Mouse (Mus musculus): ENCODE results near the gene 5830411N06Rik. TPM values are rescaled to one million over a fixed set of nuclear protein-coding genes. Genes with fewer than 3 reads are reported as not detected.
A peak's percentile ranks its signal among the peaks of the same experiment; 100 is the strongest.

5830411N06Rik gene
- polyA plus RNA-seq, 1 experiment, result 0.11 TPM

- H3K36me3 ChIP-seq (ENCODE audit: control insufficient read depth, insufficient read depth, low read length), result no peaks in the 10 kb centered on the region
- DNase-seq, result no peak
- no peaks in the 10 kb centered on the region for H3K27me3 ChIP-seq (replicated peaks; ENCODE audit: control insufficient read depth, insufficient read depth, low read length)
- H3K4me1 ChIP-seq (ENCODE audit: control insufficient read depth, insufficient read depth, low read length), result no peaks in the 10 kb centered on the region
- no peak within 1 kb of the TSS for H3K4me3 ChIP-seq (ENCODE audit: insufficient read depth, low read depth, low read length)
- WGBS, result 91% methylated on average over 2 of the region's 2 CpGs
- no peak within 1 kb of the TSS for H3K27ac ChIP-seq (ENCODE audit: insufficient read depth, low read depth, low read length)
- TF ChIP-seq POLR2A (IDR thresholded peaks at IDR 0.05; ENCODE audit: low read depth, low read length), result no peak
Measured at GRCm38 (mm10) chr7:140217967-140218366, 29.1 kb upstream of the 5830411N06Rik start, which contains the start of gene Cd163l1. Gene Cd163l1 (plus strand): TSS chr7:140218267.

DNA sequence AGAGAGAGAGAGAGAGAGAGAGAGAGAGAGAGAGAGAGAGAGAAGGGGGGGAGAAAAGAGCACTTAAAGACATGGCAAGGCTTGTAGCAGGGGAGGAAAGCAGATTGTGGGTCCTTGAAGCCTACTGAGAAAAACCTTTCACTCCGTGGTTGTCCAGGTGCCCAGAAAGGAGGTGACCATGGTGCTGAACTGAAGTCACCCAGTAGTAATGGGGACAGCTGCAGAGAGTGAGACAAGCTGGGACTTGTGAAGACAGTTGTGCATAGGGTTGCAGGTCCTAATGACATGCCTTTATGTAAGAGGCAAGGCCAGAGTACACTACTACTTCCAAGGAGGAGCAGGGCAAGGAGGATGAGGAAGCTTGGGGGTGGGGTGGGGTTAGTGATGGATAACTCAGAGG is 27.8 kb upstream of the 5830411N06Rik start:
- no peak for DNase-seq
- no peak for TF ChIP-seq POLR2A (IDR thresholded peaks at IDR 0.05; ENCODE audit: low read depth, low read length)
- no peak for TF ChIP-seq CTCF (conservative IDR thresholded peaks at IDR 0.05; ENCODE audit: insufficient read depth, insufficient read length, low read depth, low read length)
- no peaks in the 10 kb centered on the region for H3K4me1 ChIP-seq (ENCODE audit: control insufficient read depth, insufficient read depth, low read length)
- no peak overlapping the region for H3K4me3 ChIP-seq (ENCODE audit: insufficient read depth, low read depth, low read length)
- H3K27ac ChIP-seq (ENCODE audit: insufficient read depth, low read depth, low read length), result no peak overlapping the region
- no peaks in the 10 kb centered on the region for H3K27me3 ChIP-seq (replicated peaks; ENCODE audit: control insufficient read depth, insufficient read depth, low read length)
- H3K36me3 ChIP-seq (ENCODE audit: control insufficient read depth, insufficient read depth, low read length), result no peaks in the 10 kb centered on the region
- 6% methylated on average over 1 of the region's 1 CpGs for WGBS

GRCm38 (mm10) chr7:140220375-140220774 is 26.7 kb upstream of the 5830411N06Rik start:
- no peaks in the 10 kb centered on the region for H3K4me1 ChIP-seq (ENCODE audit: control insufficient read depth, insufficient read depth, low read length)
- no peak for TF ChIP-seq CTCF (conservative IDR thresholded peaks at IDR 0.05; ENCODE audit: insufficient read depth, insufficient read length, low read depth, low read length)
- TF ChIP-seq POLR2A (IDR thresholded peaks at IDR 0.05; ENCODE audit: low read depth, low read length), result no peak

GRCm38 (mm10) chr7:140224209-140224608 is 22.9 kb upstream of the 5830411N06Rik start:
- no peak overlapping the region for H3K27ac ChIP-seq (ENCODE audit: insufficient read depth, low read depth, low read length)
- H3K27me3 ChIP-seq (replicated peaks; ENCODE audit: control insufficient read depth, insufficient read depth, low read length), result no peaks in the 10 kb centered on the region
- H3K4me1 ChIP-seq (ENCODE audit: control insufficient read depth, insufficient read depth, low read length), result no peaks in the 10 kb centered on the region
- no peak overlapping the region for H3K4me3 ChIP-seq (ENCODE audit: insufficient read depth, low read depth, low read length)
- no peak for TF ChIP-seq CTCF (conservative IDR thresholded peaks at IDR 0.05; ENCODE audit: insufficient read depth, insufficient read length, low read depth, low read length)
- TF ChIP-seq POLR2A (IDR thresholded peaks at IDR 0.05; ENCODE audit: low read depth, low read length), result no peak
- no peak for DNase-seq
- no peaks in the 10 kb centered on the region for H3K36me3 ChIP-seq (ENCODE audit: control insufficient read depth, insufficient read depth, low read length)
- 86% methylated on average over 13 of the region's 13 CpGs for WGBS

More at GRCm38 (mm10) chr7:140220375-140220774, 26.7 kb upstream of the 5830411N06Rik start:
- Histone ChIP-seq H3K4me3 (ENCODE audit: insufficient read depth, low read depth, low read length) (no peak overlapping the region), H3K27ac (ENCODE audit: insufficient read depth, low read depth, low read length) (no peak overlapping the region), H3K27me3 (replicated peaks; ENCODE audit: control insufficient read depth, insufficient read depth, low read length) (no peaks in the 10 kb centered on the region), H3K36me3 (ENCODE audit: control insufficient read depth, insufficient read depth, low read length) (no peaks in the 10 kb centered on the region)
- no peak for DNase-seq
- WGBS, result 83% methylated on average over 4 of the region's 4 CpGs

GRCm38 (mm10) chr7:140228476-140228875 is 18.6 kb upstream of the 5830411N06Rik start:
- no peak overlapping the region for H3K27ac ChIP-seq (ENCODE audit: insufficient read depth, low read depth, low read length)
- no peak overlapping the region for H3K4me3 ChIP-seq (ENCODE audit: insufficient read depth, low read depth, low read length)
- DNase-seq, result peak; percentile 79
- H3K4me1 ChIP-seq (ENCODE audit: control insufficient read depth, insufficient read depth, low read length), result no peaks in the 10 kb centered on the region
- WGBS, result 67% methylated on average over 13 of the region's 13 CpGs
- TF ChIP-seq POLR2A (IDR thresholded peaks at IDR 0.05; ENCODE audit: low read depth, low read length), result no peak
- no peak for TF ChIP-seq CTCF (conservative IDR thresholded peaks at IDR 0.05; ENCODE audit: insufficient read depth, insufficient read length, low read depth, low read length)
- H3K36me3 ChIP-seq (ENCODE audit: control insufficient read depth, insufficient read depth, low read length), result no peaks in the 10 kb centered on the region
- no peaks in the 10 kb centered on the region for H3K27me3 ChIP-seq (replicated peaks; ENCODE audit: control insufficient read depth, insufficient read depth, low read length)

DNA sequence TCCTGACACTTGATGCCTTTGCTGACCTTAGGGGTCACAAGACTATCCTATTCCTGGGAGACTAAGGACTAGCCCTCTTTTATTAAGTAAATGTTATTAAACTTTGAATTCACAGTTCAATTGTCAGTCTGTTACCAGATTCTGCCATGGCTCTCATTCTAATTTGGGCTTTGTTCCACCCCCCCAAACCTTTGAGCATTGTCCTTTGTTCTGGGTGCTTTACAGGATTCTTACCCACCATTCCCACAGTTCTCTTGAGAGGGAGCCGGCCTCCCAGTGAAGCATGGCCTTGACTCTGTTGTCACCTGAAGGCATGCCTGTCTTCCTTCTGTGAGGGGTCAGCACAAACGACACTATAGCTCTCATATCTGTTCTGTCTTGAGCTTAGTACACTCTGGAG is 16.1 kb upstream of the 5830411N06Rik start:
- Histone ChIP-seq H3K27me3 (replicated peaks; ENCODE audit: control insufficient read depth, insufficient read depth, low read length) (no peaks in the 10 kb centered on the region), H3K36me3 (ENCODE audit: control insufficient read depth, insufficient read depth, low read length) (no peaks in the 10 kb centered on the region), H3K4me1 (ENCODE audit: control insufficient read depth, insufficient read depth, low read length) (no peaks in the 10 kb centered on the region), H3K27ac (ENCODE audit: insufficient read depth, low read depth, low read length) (no peak overlapping the region), H3K4me3 (ENCODE audit: insufficient read depth, low read depth, low read length) (no peak overlapping the region)
- TF ChIP-seq CTCF (conservative IDR thresholded peaks at IDR 0.05; ENCODE audit: insufficient read depth, insufficient read length, low read depth, low read length) (no peak), POLR2A (IDR thresholded peaks at IDR 0.05; ENCODE audit: low read depth, low read length) (no peak)
- DNase-seq, result no peak
- WGBS, result 73% methylated on average over 2 of the region's 2 CpGs

- DNase-seq, result no peak
- Histone ChIP-seq H3K4me1 (ENCODE audit: control insufficient read depth, insufficient read depth, low read length) (no peaks in the 10 kb centered on the region), H3K36me3 (ENCODE audit: control insufficient read depth, insufficient read depth, low read length) (no peaks in the 10 kb centered on the region), H3K4me3 (ENCODE audit: insufficient read depth, low read depth, low read length) (no peak overlapping the region), H3K27me3 (replicated peaks; ENCODE audit: control insufficient read depth, insufficient read depth, low read length) (no peaks in the 10 kb centered on the region), H3K27ac (ENCODE audit: insufficient read depth, low read depth, low read length) (no peak overlapping the region)
- TF ChIP-seq POLR2A (IDR thresholded peaks at IDR 0.05; ENCODE audit: low read depth, low read length) (no peak), CTCF (conservative IDR thresholded peaks at IDR 0.05; ENCODE audit: insufficient read depth, insufficient read length, low read depth, low read length) (no peak)
- 90% methylated on average over 3 of the region's 3 CpGs for WGBS
Measured at GRCm38 (mm10) chr7:140233696-140234095, 13.4 kb upstream of the 5830411N06Rik start.

Data from kidney, adult 2 months (tissue).